Mouse (Mus musculus) retina, embryonic 14.5 days (tissue): ENCODE data around the gene Gm49027.

Source experiments
- DNase-seq: peaks from one replicate; pipeline ENCODE4 v3.0.0-alpha.2; 2015; ENCODE audit warnings: low spot score

Gene Gm49027

GRCm38 (mm10) chr5:123501973-123502372 is 23.3 kb downstream of the Gm49027 start:
- DNase-seq: no peak

GRCm38 (mm10) chr5:123499717-123500116 is 25.6 kb downstream of the Gm49027 start:
- DNase-seq: peak; percentile 50

- no peak for DNase-seq
Measured at GRCm38 (mm10) chr5:123489935-123490334, 35.4 kb downstream of the Gm49027 start.

GRCm38 (mm10) chr5:123489112-123489785 is 36.0 kb downstream of the Gm49027 start, which contains the start of the genes Lrrc43 and Il31:
Gene Lrrc43 (plus strand): TSS chr5:123489305.
Gene Il31 (minus strand): TSS chr5:123489489.
- DNase-seq: peak; percentile 72

GRCm38 (mm10) chr5:123487659-123488395 is 37.5 kb downstream of the Gm49027 start:
- DNase-seq: no peak

- DNase-seq: no peak
Measured at GRCm38 (mm10) chr5:123473817-123474216, 51.5 kb downstream of the Gm49027 start.

- DNase-seq: no peak
Measured at GRCm38 (mm10) chr5:123470784-123471400, 54.4 kb downstream of the Gm49027 start.

- no peak for DNase-seq
Measured at GRCm38 (mm10) chr5:123464638-123465037, 60.6 kb downstream of the Gm49027 start.
